ENCODE assay signal across 15 mouse cellular contexts in genomic region chr19:27992800-27993199, GRCm38 (mm10).
"Had no signal": no experiment of that assay in that cellular context is flagged by ENCODE, and none has a peak within 500 bp of the region (broad histone marks: within the 10 kb centered on the region; RNA-seq: fewer than 3 reads in every experiment).

No protein-coding gene starts in this region.

- H3K27ac ChIP-seq: kidney, postnatal 0 days; limb, embryonic 13.5 days; macrophage; midbrain, embryonic 12.5 days; neural tube, embryonic 13.5 days had no signal

- H3K4me2 ChIP-seq: limb, embryonic 13.5 days; liver, embryonic 11.5 days; lung, embryonic 14.5 days; midbrain, embryonic 12.5 days; neural tube, embryonic 13.5 days had no signal

- H3K27me3 ChIP-seq: limb, embryonic 13.5 days; midbrain, embryonic 12.5 days; neural tube, embryonic 13.5 days had no signal

- H3K9ac ChIP-seq: limb, embryonic 13.5 days; lung, embryonic 14.5 days; midbrain, embryonic 12.5 days; neural tube, embryonic 13.5 days had no signal

- H3K9me3 ChIP-seq: limb, embryonic 13.5 days; midbrain, embryonic 12.5 days; neural tube, embryonic 13.5 days had no signal

- H3K36me3 ChIP-seq: limb, embryonic 13.5 days; midbrain, embryonic 12.5 days; neural tube, embryonic 13.5 days had no signal

- DNase-seq: kidney, adult 11 months; kidney, adult 9 months; kidney, postnatal 36 days; layer of hippocampus, adult 9-11 months; layer of hippocampus, postnatal 36 days; lung, embryonic 14.5 days; lung, postnatal 14 days; retina, postnatal 1 day; thymus, postnatal 36 days had no signal

- H3K4me3 ChIP-seq: limb, embryonic 13.5 days; midbrain, embryonic 12.5 days; neural tube, embryonic 13.5 days had no signal
